Mouse (Mus musculus): ENCODE measurements at regions not wholly inside any gene's neighbourhood (a gene's known extent, or its start where the extent isn't known, plus 50 kb on each side); places are given as distances from the start of the nearest gene placed in this dataset.

- no peak overlapping the region for H3K27ac ChIP-seq (ENCODE audit: low read length)
- ATAC-seq: no peak
- H3K4me2 ChIP-seq (ENCODE audit: low read length): no peak overlapping the region
- no peak overlapping the region for H3K4me3 ChIP-seq (replicated peaks; ENCODE audit: low read length)
- H3K4me1 ChIP-seq (replicated peaks; ENCODE audit: control insufficient read depth, insufficient read depth, low read length): no peaks in the 10 kb centered on the region
- H3K36me3 ChIP-seq (ENCODE audit: control insufficient read depth, insufficient read depth): no peaks in the 10 kb centered on the region
- H3K27me3 ChIP-seq (replicated peaks; ENCODE audit: control insufficient read depth, insufficient read depth, low read length): no peaks in the 10 kb centered on the region
- H3K9ac ChIP-seq (replicated peaks; ENCODE audit: low read depth, low read length): no peak overlapping the region
- no peaks in the 10 kb centered on the region for H3K9me3 ChIP-seq (ENCODE audit: control insufficient read depth, low read length)
- WGBS: 71% methylated on average over 1 of the region's 1 CpGs
Measured at GRCm38 (mm10) chr5:12093680-12094079, 175.8 kb downstream of the 4933402N22Rik start.

GRCm38 (mm10) chr5:12116587-12117354, 198.9 kb downstream of the 4933402N22Rik start:
- Histone ChIP-seq H3K27ac (ENCODE audit: low read length) (no peak overlapping the region), H3K9ac (replicated peaks; ENCODE audit: low read depth, low read length) (no peak overlapping the region)

GRCm38 (mm10) chr5:12124935-12125334, 207.1 kb downstream of the 4933402N22Rik start:
- H3K36me3 ChIP-seq (ENCODE audit: control insufficient read depth, insufficient read depth): no peaks in the 10 kb centered on the region
- ATAC-seq: no peak
- H3K4me3 ChIP-seq (replicated peaks; ENCODE audit: low read length): no peak overlapping the region
- no peaks in the 10 kb centered on the region for H3K27me3 ChIP-seq (replicated peaks; ENCODE audit: control insufficient read depth, insufficient read depth, low read length)
- no peaks in the 10 kb centered on the region for H3K4me1 ChIP-seq (replicated peaks; ENCODE audit: control insufficient read depth, insufficient read depth, low read length)
- no peak overlapping the region for H3K4me2 ChIP-seq (ENCODE audit: low read length)
- H3K9ac ChIP-seq (replicated peaks; ENCODE audit: low read depth, low read length): no peak overlapping the region
- no peak overlapping the region for H3K27ac ChIP-seq (ENCODE audit: low read length)
- WGBS: 93% methylated on average over 5 of the region's 5 CpGs
- H3K9me3 ChIP-seq (ENCODE audit: control insufficient read depth, low read length): no peaks in the 10 kb centered on the region

More at GRCm38 (mm10) chr5:12116587-12117354, 198.9 kb downstream of the 4933402N22Rik start:
- Histone ChIP-seq H3K9me3 (ENCODE audit: control insufficient read depth, low read length) (no peaks in the 10 kb centered on the region), H3K4me1 (replicated peaks; ENCODE audit: control insufficient read depth, insufficient read depth, low read length) (no peaks in the 10 kb centered on the region), H3K36me3 (ENCODE audit: control insufficient read depth, insufficient read depth) (no peaks in the 10 kb centered on the region), H3K4me3 (replicated peaks; ENCODE audit: low read length) (no peak overlapping the region), H3K4me2 (ENCODE audit: low read length) (no peak overlapping the region), H3K27me3 (replicated peaks; ENCODE audit: control insufficient read depth, insufficient read depth, low read length) (no peaks in the 10 kb centered on the region)
- WGBS: 68% methylated on average over 5 of the region's 5 CpGs
- no peak for ATAC-seq

- ATAC-seq: no peak
- Histone ChIP-seq H3K4me2 (ENCODE audit: low read length) (no peak overlapping the region), H3K27ac (ENCODE audit: low read length) (no peak overlapping the region), H3K27me3 (replicated peaks; ENCODE audit: control insufficient read depth, insufficient read depth, low read length) (no peaks in the 10 kb centered on the region), H3K9ac (replicated peaks; ENCODE audit: low read depth, low read length) (no peak overlapping the region), H3K4me1 (replicated peaks; ENCODE audit: control insufficient read depth, insufficient read depth, low read length) (no peaks in the 10 kb centered on the region), H3K9me3 (ENCODE audit: control insufficient read depth, low read length) (no peaks in the 10 kb centered on the region), H3K36me3 (ENCODE audit: control insufficient read depth, insufficient read depth) (no peaks in the 10 kb centered on the region), H3K4me3 (replicated peaks; ENCODE audit: low read length) (no peak overlapping the region)
- WGBS: 88% methylated on average over 4 of the region's 4 CpGs
Measured at GRCm38 (mm10) chr5:12127484-12128265, 209.8 kb downstream of the 4933402N22Rik start.

GRCm38 (mm10) chr5:12138961-12139360, 221.1 kb downstream of the 4933402N22Rik start:
- no peaks in the 10 kb centered on the region for H3K36me3 ChIP-seq (ENCODE audit: control insufficient read depth, insufficient read depth)
- no peak overlapping the region for H3K4me2 ChIP-seq (ENCODE audit: low read length)
- H3K4me1 ChIP-seq (replicated peaks; ENCODE audit: control insufficient read depth, insufficient read depth, low read length): no peaks in the 10 kb centered on the region
- no peak for ATAC-seq
- no peaks in the 10 kb centered on the region for H3K27me3 ChIP-seq (replicated peaks; ENCODE audit: control insufficient read depth, insufficient read depth, low read length)
- no peak overlapping the region for H3K27ac ChIP-seq (ENCODE audit: low read length)
- no peak overlapping the region for H3K4me3 ChIP-seq (replicated peaks; ENCODE audit: low read length)
- H3K9me3 ChIP-seq (ENCODE audit: control insufficient read depth, low read length): no peaks in the 10 kb centered on the region
- no peak overlapping the region for H3K9ac ChIP-seq (replicated peaks; ENCODE audit: low read depth, low read length)

GRCm38 (mm10) chr5:12153295-12153694, 229.9 kb upstream of the Sema3d start:
- Histone ChIP-seq H3K27me3 (replicated peaks; ENCODE audit: control insufficient read depth, insufficient read depth, low read length) (no peaks in the 10 kb centered on the region), H3K27ac (ENCODE audit: low read length) (no peak overlapping the region), H3K9ac (replicated peaks; ENCODE audit: low read depth, low read length) (no peak overlapping the region), H3K36me3 (ENCODE audit: control insufficient read depth, insufficient read depth) (no peaks in the 10 kb centered on the region), H3K9me3 (ENCODE audit: control insufficient read depth, low read length) (no peaks in the 10 kb centered on the region), H3K4me2 (ENCODE audit: low read length) (no peak overlapping the region), H3K4me3 (replicated peaks; ENCODE audit: low read length) (no peak overlapping the region), H3K4me1 (replicated peaks; ENCODE audit: control insufficient read depth, insufficient read depth, low read length) (no peaks in the 10 kb centered on the region)
- ATAC-seq: no peak
- WGBS: 57% methylated on average over 4 of the region's 4 CpGs

- no peak overlapping the region for H3K4me2 ChIP-seq (ENCODE audit: low read length)
- no peaks in the 10 kb centered on the region for H3K4me1 ChIP-seq (replicated peaks; ENCODE audit: control insufficient read depth, insufficient read depth, low read length)
- H3K4me3 ChIP-seq (replicated peaks; ENCODE audit: low read length): no peak overlapping the region
- no peak for ATAC-seq
- no peaks in the 10 kb centered on the region for H3K27me3 ChIP-seq (replicated peaks; ENCODE audit: control insufficient read depth, insufficient read depth, low read length)
- H3K9me3 ChIP-seq (ENCODE audit: control insufficient read depth, low read length): no peaks in the 10 kb centered on the region
- no peak overlapping the region for H3K27ac ChIP-seq (ENCODE audit: low read length)
- no peaks in the 10 kb centered on the region for H3K36me3 ChIP-seq (ENCODE audit: control insufficient read depth, insufficient read depth)
- H3K9ac ChIP-seq (replicated peaks; ENCODE audit: low read depth, low read length): no peak overlapping the region
- WGBS: 59% methylated on average over 3 of the region's 3 CpGs
Measured at GRCm38 (mm10) chr5:12154551-12155091, 228.6 kb upstream of the Sema3d start.

GRCm38 (mm10) chr5:12191681-12192080, 191.5 kb upstream of the Sema3d start:
- Histone ChIP-seq H3K9ac (replicated peaks; ENCODE audit: low read depth, low read length) (no peak overlapping the region), H3K27me3 (replicated peaks; ENCODE audit: control insufficient read depth, insufficient read depth, low read length) (no peaks in the 10 kb centered on the region), H3K9me3 (ENCODE audit: control insufficient read depth, low read length) (no peaks in the 10 kb centered on the region), H3K4me3 (replicated peaks; ENCODE audit: low read length) (no peak overlapping the region), H3K4me2 (ENCODE audit: low read length) (no peak overlapping the region), H3K36me3 (ENCODE audit: control insufficient read depth, insufficient read depth) (no peaks in the 10 kb centered on the region), H3K4me1 (replicated peaks; ENCODE audit: control insufficient read depth, insufficient read depth, low read length) (no peaks in the 10 kb centered on the region), H3K27ac (ENCODE audit: low read length) (no peak overlapping the region)
- no peak for ATAC-seq
- WGBS: 60% methylated on average over 1 of the region's 1 CpGs

- Histone ChIP-seq H3K4me2 (ENCODE audit: low read length) (no peak overlapping the region), H3K4me1 (replicated peaks; ENCODE audit: control insufficient read depth, insufficient read depth, low read length) (no peaks in the 10 kb centered on the region), H3K27me3 (replicated peaks; ENCODE audit: control insufficient read depth, insufficient read depth, low read length) (no peaks in the 10 kb centered on the region), H3K27ac (ENCODE audit: low read length) (no peak overlapping the region), H3K9ac (replicated peaks; ENCODE audit: low read depth, low read length) (no peak overlapping the region), H3K4me3 (replicated peaks; ENCODE audit: low read length) (no peak overlapping the region), H3K36me3 (ENCODE audit: control insufficient read depth, insufficient read depth) (no peaks in the 10 kb centered on the region), H3K9me3 (ENCODE audit: control insufficient read depth, low read length) (no peaks in the 10 kb centered on the region)
- 30% methylated on average over 1 of the region's 1 CpGs for WGBS
- ATAC-seq: no peak
Measured at GRCm38 (mm10) chr5:12207452-12207851, 175.7 kb upstream of the Sema3d start.

Data from forebrain, embryonic 16.5 days (tissue).